Mouse (Mus musculus) ES-Bruce4 (cell line): ENCODE measurements around the gene Zfp710. TPM values are rescaled to one million over a fixed set of nuclear protein-coding genes. Genes with fewer than 3 reads are reported as not detected.

ENCODE experiments used
- H3K27ac ChIP-seq: 2 replicates; pipeline ENCODE4 v1.5.1; 2012; ENCODE audit warnings: low read length, inconsistent platforms; ENCODE audit not compliant: insufficient read depth
- H3K27me3 ChIP-seq: 2 replicates; pipeline ENCODE4 v1.6.1; 2012; ENCODE audit warnings: mild to moderate bottlenecking, low read length, inconsistent platforms; ENCODE audit not compliant: control insufficient read depth, poor library complexity, insufficient read depth, severe bottlenecking
- H3K36me3 ChIP-seq: 2 replicates; pipeline ENCODE4 v1.6.1; 2012; ENCODE audit warnings: inconsistent platforms, mild to moderate bottlenecking, low read length, moderate library complexity; ENCODE audit not compliant: control insufficient read depth, poor library complexity, insufficient read depth, severe bottlenecking
- H3K4me1 ChIP-seq: one replicate; pipeline ENCODE4 v1.8.1; 2011; ENCODE audit warnings: low read length; ENCODE audit not compliant: control insufficient read depth, insufficient read depth
- H3K4me3 ChIP-seq: 2 replicates; pipeline ENCODE4 v1.5.1; 2011; ENCODE audit warnings: low read depth, mild to moderate bottlenecking, low read length
- H3K9ac ChIP-seq: 2 replicates; pipeline ENCODE4 v1.6.1; 2012; ENCODE audit warnings: low read depth, mild to moderate bottlenecking, inconsistent platforms; ENCODE audit not compliant: poor library complexity, severe bottlenecking
- H3K9me3 ChIP-seq: replicated peaks from 2 replicates; pipeline ENCODE4 v1.6.1; 2012; ENCODE audit warnings: mild to moderate bottlenecking, low read length, inconsistent platforms; ENCODE audit not compliant: control insufficient read depth, poor library complexity, insufficient read depth, severe bottlenecking
- CTCF ChIP-seq: IDR thresholded peaks from one replicate; pipeline ENCODE4 v1.8.1; 2011; ENCODE audit warnings: low read depth, low read length
- EP300 ChIP-seq: IDR thresholded peaks from 2 replicates; pipeline ENCODE4 v1.6.1; 2011; ENCODE audit warnings: low read depth, low read length; ENCODE audit not compliant: insufficient read depth
- POLR2A ChIP-seq: IDR thresholded peaks from one replicate; pipeline ENCODE4 v1.8.1; 2011; ENCODE audit warnings: low read length; ENCODE audit not compliant: insufficient read depth
- polyA plus RNA-seq: library from polyadenylated mRNA; stranded (reverse); fragments of >200 nt; gene quantifications from 2 replicates; pipeline ENCODE4 v1.2.4, GENCODE M21; 2011; ENCODE audit warnings: low read depth; ENCODE audit not compliant: missing spikeins, insufficient read depth, insufficient read length

Zfp710 gene
- polyA plus RNA-seq, 1 experiment: 86.7 TPM

- Histone ChIP-seq H3K4me3 (no peak overlapping the region), H3K4me1 (no peaks in the 10 kb centered on the region), H3K27me3 (no peaks in the 10 kb centered on the region), H3K27ac (peak overlapping the region; percentile 99), H3K36me3 (no peaks in the 10 kb centered on the region), H3K9ac (peak overlapping the region; percentile 43; the same call in 1 of the 2 replicates), H3K9me3 (no peaks in the 10 kb centered on the region)
- TF ChIP-seq EP300 (peak; percentile 70), CTCF (no peak), POLR2A (no peak)
Measured at GRCm38 (mm10) chr7:80013884-80014550, 10.6 kb upstream of the Zfp710 start.

GRCm38 (mm10) chr7:80014826-80015755 is 9.5 kb upstream of the Zfp710 start:
- TF ChIP-seq EP300 (peak; percentile 99), CTCF (no peak)
- H3K4me3 ChIP-seq: peak overlapping the region; percentile 42
- peak overlapping the region; percentile 99 for H3K27ac ChIP-seq
- H3K27me3 ChIP-seq: no peaks in the 10 kb centered on the region
- no peaks in the 10 kb centered on the region for H3K9me3 ChIP-seq
- H3K36me3 ChIP-seq: no peaks in the 10 kb centered on the region
- H3K4me1 ChIP-seq: peaks cover 3% of the 10 kb centered on the region
- peak overlapping the region; percentile 15; the same call in 1 of the 2 replicates for H3K9ac ChIP-seq

- H3K9me3 ChIP-seq: no peaks in the 10 kb centered on the region
- H3K9ac ChIP-seq: peak overlapping the region; percentile 62
- H3K36me3 ChIP-seq: no peaks in the 10 kb centered on the region
- H3K4me1 ChIP-seq: peaks cover 7% of the 10 kb centered on the region
- no peak for TF ChIP-seq POLR2A
- 0 out of 2 replicates have a peak, but pooled peaks have one; percentile 23 for TF ChIP-seq EP300
- no peak for TF ChIP-seq CTCF
- H3K27ac ChIP-seq: peak overlapping the region; percentile 89
- H3K27me3 ChIP-seq: no peaks in the 10 kb centered on the region
- H3K4me3 ChIP-seq: no peak overlapping the region
Measured at GRCm38 (mm10) chr7:80018506-80019452, 5.8 kb upstream of the Zfp710 start.

GRCm38 (mm10) chr7:80023621-80024435 is 786 bp upstream of the Zfp710 start:
- H3K4me1 ChIP-seq: peaks cover 7% of the 10 kb centered on the region
- TF ChIP-seq POLR2A: no peak
- TF ChIP-seq CTCF: no peak
- TF ChIP-seq EP300: no peak
- H3K9me3 ChIP-seq: no peaks in the 10 kb centered on the region
- H3K9ac ChIP-seq: peak overlapping the region; percentile 19; the same call in 1 of the 2 replicates
- H3K4me3 ChIP-seq: peak overlapping the region; percentile 33
- H3K36me3 ChIP-seq: no peaks in the 10 kb centered on the region
- H3K27me3 ChIP-seq: no peaks in the 10 kb centered on the region
- H3K27ac ChIP-seq: peak overlapping the region; percentile 85
